Mouse (Mus musculus) CD4-positive, CD25-positive, alpha-beta regulatory T cell, adult 4 months (primary cell): ENCODE measurements around the gene Mapkbp1. TPM values are rescaled to one million over a fixed set of nuclear protein-coding genes. Genes with fewer than 3 reads are reported as not detected.

Experiments
- ATAC-seq: one replicate; pipeline ENCODE4 v1.8.0; 2017
- polyA plus RNA-seq, 2 experiments: library from polyadenylated mRNA; unstranded; fragments of 100-300 nt; shearing (Covaris generic); gene quantifications; one replicate each; pipeline ENCODE4 v1.2.1; 2017

The Mapkbp1 gene
- polyA plus RNA-seq, 2 experiments from 2014 or later, result 2.4 to 2.9 TPM

- no peak for ATAC-seq
Measured at GRCm38 (mm10) chr2:120054771-120055552, 82.5 kb downstream of the Mapkbp1 start.

- no peak for ATAC-seq
Measured at GRCm38 (mm10) chr2:120055923-120056322, 83.4 kb downstream of the Mapkbp1 start.

GRCm38 (mm10) chr2:120058818-120059217, 86.3 kb downstream of the Mapkbp1 start:
- ATAC-seq, result no peak

- no peak for ATAC-seq
Measured at GRCm38 (mm10) chr2:120059466-120059865, 87.0 kb downstream of the Mapkbp1 start.

- ATAC-seq, result no peak
Measured at GRCm38 (mm10) chr2:120060190-120060589, 87.7 kb downstream of the Mapkbp1 start.

GRCm38 (mm10) chr2:120060651-120061050, 88.2 kb downstream of the Mapkbp1 start:
- ATAC-seq, result no peak

GRCm38 (mm10) chr2:120062248-120062647, 89.7 kb downstream of the Mapkbp1 start:
- no peak for ATAC-seq

GRCm38 (mm10) chr2:120064639-120065038, 92.1 kb downstream of the Mapkbp1 start:
- ATAC-seq, result no peak

GRCm38 (mm10) chr2:120065243-120065642, 92.7 kb downstream of the Mapkbp1 start:
- no peak for ATAC-seq

- no peak for ATAC-seq
Measured at GRCm38 (mm10) chr2:120066224-120066623, 93.7 kb downstream of the Mapkbp1 start.

- no peak for ATAC-seq
Measured at GRCm38 (mm10) chr2:120068555-120069465, 96.3 kb downstream of the Mapkbp1 start.

- ATAC-seq, result no peak
Measured at GRCm38 (mm10) chr2:120069466-120069990, 97.0 kb downstream of the Mapkbp1 start.

GRCm38 (mm10) chr2:120074096-120074495, 101.6 kb downstream of the Mapkbp1 start:
- ATAC-seq, result no peak

GRCm38 (mm10) chr2:120076076-120076705, 103.7 kb downstream of the Mapkbp1 start:
- ATAC-seq, result no peak

Other genes starting within 250 kb of the Mapkbp1 start
- under 1 TPM in 1 of 2 experiments, not detected in 1; 0.30 TPM for gene Itpka, start 230.4 kb upstream of the Mapkbp1 start, polyA plus RNA-seq
- not detected for gene Ltk, start 212.3 kb upstream of the Mapkbp1 start, polyA plus RNA-seq
- 10 to 100 TPM; 15.7 to 34.0 TPM for gene Rpap1, start 185.2 kb upstream of the Mapkbp1 start, polyA plus RNA-seq
- 1 to 10 TPM; 1.1 to 1.3 TPM for gene Tyro3, start 175.0 kb upstream of the Mapkbp1 start, polyA plus RNA-seq
- 10 to 100 TPM; 36.8 to 43.7 TPM for gene Mga, start 75.5 kb upstream of the Mapkbp1 start, polyA plus RNA-seq
- gene Jmjd7, start 54.8 kb downstream of the Mapkbp1 start, polyA plus RNA-seq, result 10 to 100 TPM; 24.3 to 28.4 TPM
- gene Gm28042, start 54.8 kb downstream of the Mapkbp1 start, polyA plus RNA-seq, result 1 to 10 TPM; 2.5 to 2.9 TPM
- gene Pla2g4b, start 60.7 kb downstream of the Mapkbp1 start, polyA plus RNA-seq, result 1 to 10 TPM; 1.3 to 2.2 TPM
- gene Ehd4, start 181.9 kb downstream of the Mapkbp1 start, polyA plus RNA-seq, result 1 to 10 TPM; 6.6 to 8.5 TPM